Mouse (Mus musculus) C2C12 (cell line): ENCODE results near the gene Arhgap19.

ENCODE experiments used
- CEBPB ChIP-seq: IDR thresholded peaks from one replicate; pipeline ENCODE4 v1.6.1; 2011; ENCODE audit warnings: low read depth, mild to moderate bottlenecking, control low read depth, moderate library complexity
- CTCF ChIP-seq: IDR thresholded peaks from one replicate; pipeline ENCODE4 v1.5.1; 2011; ENCODE audit not compliant: control insufficient read depth, insufficient read depth, insufficient read length
- FOSL1 ChIP-seq: IDR thresholded peaks from one replicate; pipeline ENCODE4 v1.8.0; 2011; ENCODE audit warnings: mild to moderate bottlenecking, low read length; ENCODE audit not compliant: poor library complexity, insufficient read depth, severe bottlenecking
- MAX ChIP-seq: IDR thresholded peaks from one replicate; pipeline ENCODE4 v1.6.1; 2011; ENCODE audit warnings: mild to moderate bottlenecking, control low read depth
- MYOD1 ChIP-seq: IDR thresholded peaks from one replicate; pipeline ENCODE4 v1.6.1; 2011; ENCODE audit warnings: low read depth; ENCODE audit not compliant: control insufficient read depth, insufficient read length
- MYOG ChIP-seq: IDR thresholded peaks from one replicate; pipeline ENCODE4 v1.6.1; 2011; ENCODE audit not compliant: control insufficient read depth, insufficient read length; ENCODE audit errors: extremely low read depth
- USF1 ChIP-seq: IDR thresholded peaks from one replicate; pipeline ENCODE4 v1.6.1; 2011; ENCODE audit warnings: low read depth, mild to moderate bottlenecking, control low read depth, moderate library complexity

- TF ChIP-seq CTCF (no peak), USF1 (no peak), FOSL1 (no peak), MAX (no peak), MYOD1 (no peak), MYOG (no peak), CEBPB (no peak)
Observed at GRCm38 (mm10) chr19:41847091-41847581, 45.3 kb upstream of the Arhgap19 start.
